Mouse (Mus musculus) mature B cell (primary cell): ENCODE measurements around the gene Tmem41b.

ENCODE experiments used
- in situ Hi-C: fragments of 300-500 bp; cut with MboI; formaldehyde crosslinking; loops from 2 replicates; pipeline ENCODE4 v1.14.3; 2019

The Tmem41b gene

DNA sequence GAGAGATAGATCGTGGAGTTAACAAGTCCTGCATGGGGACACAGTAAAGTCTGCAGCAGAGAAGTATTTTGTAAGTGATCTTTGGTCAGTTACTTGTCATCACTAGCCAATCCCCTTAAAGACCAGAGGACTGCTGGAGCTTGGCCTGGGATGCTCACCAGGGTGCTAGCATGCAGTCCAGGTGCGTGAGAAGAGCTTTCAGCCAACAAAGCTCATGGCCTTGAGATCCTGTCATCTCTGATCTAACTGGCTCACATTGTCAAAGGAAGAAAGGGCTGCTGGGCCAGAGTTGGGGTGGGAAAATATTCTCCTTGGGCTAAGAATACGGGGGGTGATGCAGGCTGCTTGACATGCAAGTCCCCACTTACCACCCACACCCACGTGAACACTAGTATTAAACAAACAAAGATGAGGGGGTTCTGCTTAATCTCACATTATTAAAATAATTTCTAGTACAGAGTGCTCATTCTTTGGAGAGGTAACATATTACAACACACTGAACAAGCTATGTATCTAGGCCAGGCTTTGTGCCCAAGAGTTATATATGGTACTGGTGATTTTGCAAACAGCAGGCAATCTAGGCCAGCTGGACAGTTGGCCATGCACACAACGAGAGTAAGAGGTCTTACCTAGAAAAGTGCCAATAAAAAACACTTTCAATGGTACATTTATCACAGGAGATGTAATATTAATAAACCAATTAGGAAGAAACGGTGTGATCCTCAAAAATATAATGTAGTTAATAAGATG is 10.6 kb downstream of the Tmem41b start:
- in situ Hi-C loops = no loop called here

- in situ Hi-C loops = no loop called here
Observed at GRCm38 (mm10) chr7:109969542-109969941, 17.2 kb downstream of the Tmem41b start.

DNA sequence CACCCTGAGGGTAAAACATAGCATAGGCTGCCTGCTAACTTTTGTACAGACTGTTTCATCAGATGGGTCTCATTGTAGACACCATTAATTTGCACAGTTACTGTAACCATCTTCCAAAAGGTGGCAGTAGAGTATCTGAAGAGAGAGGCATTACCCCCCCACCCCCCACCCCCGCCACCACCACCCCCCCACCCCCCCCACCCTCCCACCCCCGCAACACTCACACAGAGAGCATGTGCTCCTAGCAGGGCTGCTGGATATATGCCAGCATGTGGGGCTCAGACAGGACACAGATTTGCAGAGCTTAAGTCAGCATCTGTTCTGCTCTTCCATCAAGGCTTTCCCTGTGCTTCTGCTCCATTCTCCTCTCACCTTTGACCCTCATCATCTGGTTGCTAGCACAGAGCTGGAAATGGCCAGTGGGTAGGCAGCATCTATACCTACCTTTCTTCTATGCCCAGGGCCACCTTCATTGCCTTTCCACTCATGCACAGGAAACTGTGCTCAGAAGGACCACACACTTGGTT is 17.7 kb downstream of the Tmem41b start:
- in situ Hi-C loops = no loop called here

GRCm38 (mm10) chr7:109967805-109968579 is 18.7 kb downstream of the Tmem41b start:
- in situ Hi-C loops = no loop called here

- in situ Hi-C loops = no loop called here
Observed at GRCm38 (mm10) chr7:109965658-109966057, 21.1 kb downstream of the Tmem41b start.

DNA sequence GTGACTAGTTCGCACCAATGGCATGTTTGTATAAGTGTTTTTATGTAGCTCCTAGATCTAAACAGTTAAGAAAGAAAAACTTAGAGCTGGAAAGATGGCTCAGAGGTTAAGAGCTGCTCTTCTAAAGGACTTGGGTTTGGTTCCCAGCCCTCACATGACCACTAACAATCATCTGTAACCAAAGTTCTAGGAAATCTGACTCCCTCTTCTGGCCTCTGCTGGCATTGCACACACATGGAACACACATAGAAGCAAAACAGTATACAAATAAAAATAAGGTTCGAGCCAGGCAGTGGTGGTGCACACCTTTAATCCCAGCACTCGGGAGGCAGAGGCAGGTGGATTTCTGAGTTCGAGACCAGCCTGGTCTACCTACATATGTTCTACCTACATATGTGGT is 23.0 kb downstream of the Tmem41b start:
- in situ Hi-C loops = no loop called here

DNA sequence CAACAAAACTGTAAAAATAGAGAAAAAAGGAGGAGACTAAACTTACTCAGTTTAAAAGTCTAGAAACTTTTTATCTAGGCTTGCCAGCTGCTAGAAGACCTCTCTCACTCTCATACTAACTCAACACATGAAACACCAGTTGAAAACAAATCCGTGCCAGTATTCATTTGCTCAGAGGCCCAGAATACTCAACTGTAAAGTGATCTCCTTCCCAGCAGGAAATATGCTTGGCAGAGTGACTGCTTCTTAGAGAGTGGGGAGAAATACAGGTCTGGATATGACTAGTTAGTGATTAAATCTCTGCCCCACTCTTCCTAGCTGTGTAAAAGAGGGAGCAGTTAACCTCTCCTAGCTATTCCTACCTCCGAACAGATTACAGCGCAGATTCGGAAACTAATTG is 24.1 kb downstream of the Tmem41b start:
- in situ Hi-C loops = no loop called here

- in situ Hi-C loops = no loop called here
Observed at GRCm38 (mm10) chr7:109961570-109961969, 25.2 kb downstream of the Tmem41b start.

GRCm38 (mm10) chr7:109960613-109961154 is 26.0 kb downstream of the Tmem41b start:
- in situ Hi-C loops = no loop called here

GRCm38 (mm10) chr7:109959716-109960612 is 26.8 kb downstream of the Tmem41b start, which contains the start of gene Dennd5a:
Dennd5a (minus strand) TSS chr7:109960470.
- in situ Hi-C loops = no loop called here

DNA sequence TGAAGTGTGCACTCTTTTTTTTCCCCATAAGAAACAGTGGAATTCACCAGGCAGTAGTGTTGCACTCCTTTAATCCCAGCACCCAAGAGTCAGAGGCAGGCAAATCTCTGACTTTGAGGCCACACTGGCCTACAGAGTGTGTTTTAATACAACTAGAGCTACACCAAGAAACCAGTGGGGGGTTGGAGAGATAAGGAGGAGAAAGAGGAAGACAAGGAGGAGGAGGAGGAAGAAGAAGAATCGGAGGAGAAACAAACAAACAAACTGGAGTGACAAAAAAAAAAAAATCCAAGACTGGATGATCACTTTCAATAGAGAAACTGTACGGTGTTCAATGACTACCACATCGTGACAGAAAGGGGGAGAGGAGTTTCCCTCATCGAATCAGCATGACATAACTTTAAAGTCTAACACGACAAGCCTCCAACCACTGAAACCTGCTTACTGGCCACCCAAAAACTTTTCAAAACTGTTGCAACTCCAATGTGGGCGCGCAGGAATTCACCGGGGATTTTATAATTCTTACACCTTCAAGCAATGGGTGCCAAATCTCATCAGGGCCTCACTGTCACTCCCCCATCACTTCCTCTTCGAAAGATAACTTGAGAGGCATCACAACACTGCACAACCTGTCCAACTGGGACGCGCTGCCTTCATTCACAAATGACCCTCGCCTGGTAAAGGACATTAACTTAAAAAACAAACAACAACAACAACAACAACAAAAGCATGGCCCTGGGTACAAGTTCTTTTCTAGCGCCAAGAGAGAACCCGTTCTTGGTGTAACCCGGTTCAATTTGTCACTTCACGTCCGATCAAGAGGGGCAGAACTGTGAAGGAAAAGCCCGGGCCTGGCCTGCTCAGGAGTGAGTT is 27.6 kb downstream of the Tmem41b start:
- in situ Hi-C loops = no loop called here

DNA sequence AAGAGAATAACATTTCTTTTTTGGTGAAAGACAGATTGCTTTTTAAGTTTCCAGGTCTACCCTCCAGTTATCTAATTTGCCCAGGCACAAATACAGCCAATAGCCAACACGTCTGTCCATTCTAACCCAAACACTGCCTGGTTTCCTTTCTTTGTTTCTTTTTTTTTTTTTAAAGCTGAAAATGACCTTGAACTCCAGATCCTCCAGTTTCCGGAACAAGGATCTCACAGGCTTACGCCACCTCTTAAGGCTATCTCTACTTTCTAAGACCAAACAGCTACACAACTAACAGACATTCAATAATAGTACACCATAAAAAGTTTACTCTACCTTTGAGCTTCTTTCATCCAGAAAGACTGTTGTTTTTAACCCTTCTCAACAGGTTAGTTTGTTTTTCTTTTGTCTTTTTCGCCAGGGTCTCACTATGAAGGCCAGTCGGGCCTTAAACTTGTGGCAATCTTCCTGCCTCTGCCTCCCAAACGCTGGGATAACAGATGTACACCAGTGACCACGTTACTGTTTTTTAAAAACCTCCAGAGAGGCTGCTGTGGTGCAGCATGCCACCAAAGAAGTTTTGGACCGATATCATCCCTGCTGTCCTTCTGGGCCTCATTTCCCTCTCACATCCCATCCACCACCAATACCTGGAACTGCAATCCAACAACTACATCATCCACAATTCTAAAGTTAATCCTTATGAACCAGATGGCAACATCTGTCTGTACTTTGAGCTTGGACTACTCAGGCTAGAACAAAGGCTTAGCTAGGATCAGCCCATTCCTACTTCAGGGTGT is 28.5 kb downstream of the Tmem41b start:
- in situ Hi-C loops = no loop called here

DNA sequence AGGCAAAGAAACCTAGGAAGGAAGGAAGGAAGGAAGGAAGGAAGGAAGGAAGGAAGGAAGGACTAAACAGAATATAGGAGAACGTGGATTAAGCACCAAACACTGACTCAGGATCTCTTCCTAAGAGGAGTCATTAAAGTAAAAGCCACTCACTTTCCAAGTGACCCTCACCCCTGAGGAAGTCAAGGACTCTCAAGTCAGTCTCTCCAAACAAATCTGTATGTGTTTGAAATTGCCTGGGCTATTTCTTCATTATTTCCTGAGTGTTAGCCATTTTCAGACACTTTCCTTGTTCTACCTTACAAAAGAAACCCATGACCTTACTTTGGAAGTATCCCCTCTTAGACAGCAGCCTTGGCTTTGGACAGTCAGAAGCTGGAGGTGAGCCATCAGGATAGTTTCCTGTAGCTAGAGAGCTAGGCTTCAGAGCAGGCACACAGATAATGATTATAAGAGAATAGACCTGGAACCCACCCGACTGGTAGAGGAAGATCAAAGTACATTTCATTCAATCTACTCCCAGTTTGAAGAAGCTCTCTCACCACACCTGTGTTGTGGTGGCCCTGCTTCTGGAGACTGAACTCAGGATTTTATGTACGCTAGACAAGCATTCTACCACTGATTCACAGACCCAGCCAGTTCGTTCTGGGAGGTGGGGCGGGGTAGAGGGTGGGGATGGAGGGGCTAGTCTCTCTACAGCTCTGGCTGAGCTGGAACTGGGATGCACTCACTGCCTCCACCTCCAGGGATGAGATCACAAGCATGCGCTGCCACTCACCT is 31.9 kb downstream of the Tmem41b start:
- in situ Hi-C loops = no loop called here

DNA sequence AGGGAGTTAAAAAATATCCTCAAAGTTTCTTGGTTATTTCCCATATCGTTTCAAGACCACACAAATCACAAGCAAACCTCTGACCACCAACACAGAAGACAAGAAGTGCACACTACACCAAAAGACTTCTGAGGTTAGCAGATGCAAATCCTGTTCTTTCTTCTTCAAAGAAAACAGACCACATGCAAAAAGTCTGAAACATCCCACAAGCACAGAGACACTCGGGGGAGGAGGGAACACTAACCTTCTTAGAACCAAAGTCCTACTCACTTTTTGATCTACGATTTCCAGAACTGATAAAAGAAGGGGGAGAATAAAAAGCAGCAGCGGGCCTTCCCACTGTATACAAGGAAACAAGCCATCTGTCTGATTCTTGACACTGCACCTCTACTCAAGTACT is 35.4 kb downstream of the Tmem41b start:
- in situ Hi-C loops = no loop called here

DNA sequence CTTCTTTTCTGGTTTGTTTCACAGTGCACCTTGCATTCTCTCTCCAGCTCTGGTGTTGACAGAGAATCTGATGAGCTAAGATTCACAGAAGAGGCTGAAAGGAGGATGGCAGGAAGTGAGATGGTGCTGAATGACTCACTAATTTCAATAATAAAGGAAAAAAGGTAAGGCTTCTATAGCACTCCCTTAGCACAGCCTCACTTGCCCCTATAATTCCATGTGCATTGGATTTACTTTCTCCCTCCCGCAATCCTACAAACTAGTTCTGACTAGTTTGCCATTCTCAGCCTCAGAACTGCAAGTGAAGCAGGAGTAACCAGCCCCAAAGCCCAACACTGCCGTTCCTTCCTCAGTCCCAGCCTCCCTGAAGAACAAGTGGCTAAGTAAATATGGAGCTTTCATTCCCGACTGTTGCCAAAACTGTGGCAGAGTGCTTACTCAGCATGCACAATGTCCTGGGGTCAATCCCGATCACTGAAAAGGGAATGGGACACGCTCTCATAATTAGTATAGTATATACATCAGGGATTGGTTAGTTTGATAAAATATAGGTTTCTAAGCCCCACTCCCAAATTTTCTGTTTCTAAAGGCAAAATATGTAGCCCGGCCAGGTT is 42.2 kb downstream of the Tmem41b start:
- in situ Hi-C loops = no loop called here

- in situ Hi-C loops = no loop called here
Observed at GRCm38 (mm10) chr7:109929628-109930027, 57.1 kb downstream of the Tmem41b start.

- in situ Hi-C loops = no loop called here
Observed at GRCm38 (mm10) chr7:109928365-109928764, 58.4 kb downstream of the Tmem41b start.

DNA sequence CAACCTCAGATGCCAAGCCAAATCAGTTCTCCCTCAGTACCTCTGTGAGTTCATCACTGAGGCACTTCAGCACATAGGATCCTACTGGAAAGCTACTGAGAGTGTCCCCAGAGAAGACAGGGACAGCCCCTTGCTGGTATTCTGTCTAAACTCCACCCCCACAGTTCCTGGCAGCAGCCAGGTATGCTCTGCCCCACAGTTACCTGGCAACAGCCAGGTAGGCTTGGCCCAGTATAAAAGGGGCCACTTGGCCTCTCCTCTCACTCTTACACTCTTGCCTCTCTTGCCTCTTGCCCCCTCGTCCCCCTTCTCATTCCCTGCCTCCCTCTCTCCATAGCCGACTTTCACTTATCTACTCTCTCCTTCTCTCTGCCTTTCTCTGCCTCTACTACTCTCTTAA is 61.8 kb downstream of the Tmem41b start:
- in situ Hi-C loops = no loop called here

- in situ Hi-C loops = no loop called here
Observed at GRCm38 (mm10) chr7:109922889-109923288, 63.8 kb downstream of the Tmem41b start.
